Mouse (Mus musculus): ENCODE measurements at regions not wholly inside any gene's neighbourhood (a gene's known extent, or its start where the extent isn't known, plus 50 kb on each side); places are given as distances from the start of the nearest gene placed in this dataset.

DNA sequence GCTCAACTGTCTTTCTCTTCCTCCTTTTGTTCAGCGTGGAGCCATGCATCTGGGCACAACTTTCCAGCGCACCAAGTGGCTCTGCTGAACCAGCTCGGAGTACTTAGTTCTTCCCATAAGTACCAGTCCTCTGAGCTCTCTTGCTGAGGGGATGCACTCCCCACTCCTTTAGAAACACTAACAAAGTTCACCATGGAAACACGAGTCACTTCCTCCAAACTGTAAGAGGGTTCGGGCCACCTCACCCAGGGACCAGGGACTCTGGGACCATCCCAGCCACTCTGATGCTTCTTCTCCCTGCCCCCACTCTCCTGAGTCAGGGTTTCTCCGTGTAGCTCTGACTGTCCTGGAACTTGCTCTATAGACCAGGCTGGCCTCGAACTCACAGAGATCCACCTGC, 107.0 kb upstream of the 1700021F07Rik start:
- 73% methylated on average over 7 of the region's 7 CpGs for WGBS
- H3K36me3 ChIP-seq (ENCODE audit: control insufficient read depth, insufficient read depth, low read length) = no peaks in the 10 kb centered on the region
- DNase-seq (ENCODE audit: low spot score) = no peak
- no peaks in the 10 kb centered on the region for H3K27me3 ChIP-seq (replicated peaks; ENCODE audit: control insufficient read depth, insufficient read depth, low read length)
- H3K4me1 ChIP-seq (replicated peaks; ENCODE audit: control insufficient read depth, insufficient read depth, low read length) = no peaks in the 10 kb centered on the region
- no peak for ATAC-seq (replicated peaks; ENCODE audit: low FRiP score)
- no peaks in the 10 kb centered on the region for H3K9me3 ChIP-seq (ENCODE audit: control insufficient read depth, low read length)
- no peak overlapping the region for H3K4me2 ChIP-seq
- H3K27ac ChIP-seq (ENCODE audit: low read depth, low read length) = no peak overlapping the region
- H3K9ac ChIP-seq (ENCODE audit: low read depth, low read length) = no peak overlapping the region
- no peak overlapping the region for H3K4me3 ChIP-seq (ENCODE audit: low read depth, low read length)

DNA sequence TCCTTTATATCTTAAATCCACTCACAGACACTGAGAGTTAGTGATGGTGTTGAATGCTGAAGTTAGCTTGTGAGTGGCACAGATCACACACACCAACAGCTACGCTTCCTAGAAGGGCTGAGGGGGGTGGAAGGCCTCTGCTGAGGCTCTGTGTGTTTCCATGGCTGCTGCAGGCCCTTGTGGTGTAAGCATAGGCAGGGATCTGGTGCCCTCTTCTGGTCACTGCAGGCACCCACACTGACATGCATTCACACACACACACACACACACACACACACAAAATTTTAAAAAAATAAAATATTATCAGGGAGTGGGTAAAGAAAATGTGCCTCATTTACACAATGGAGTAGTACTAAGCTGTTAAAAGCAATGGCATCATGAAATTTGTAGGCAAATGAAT, 105.5 kb upstream of the 1700021F07Rik start:
- Histone ChIP-seq H3K27ac (ENCODE audit: low read depth, low read length) (no peak overlapping the region), H3K36me3 (ENCODE audit: control insufficient read depth, insufficient read depth, low read length) (no peaks in the 10 kb centered on the region), H3K4me1 (replicated peaks; ENCODE audit: control insufficient read depth, insufficient read depth, low read length) (no peaks in the 10 kb centered on the region), H3K9me3 (ENCODE audit: control insufficient read depth, low read length) (no peaks in the 10 kb centered on the region), H3K27me3 (replicated peaks; ENCODE audit: control insufficient read depth, insufficient read depth, low read length) (no peaks in the 10 kb centered on the region), H3K9ac (ENCODE audit: low read depth, low read length) (no peak overlapping the region), H3K4me3 (ENCODE audit: low read depth, low read length) (no peak overlapping the region), H3K4me2 (no peak overlapping the region)
- no peak for DNase-seq (ENCODE audit: low spot score)
- no peak for ATAC-seq (replicated peaks; ENCODE audit: low FRiP score)
- WGBS = 57% methylated on average over 1 of the region's 1 CpGs

DNA sequence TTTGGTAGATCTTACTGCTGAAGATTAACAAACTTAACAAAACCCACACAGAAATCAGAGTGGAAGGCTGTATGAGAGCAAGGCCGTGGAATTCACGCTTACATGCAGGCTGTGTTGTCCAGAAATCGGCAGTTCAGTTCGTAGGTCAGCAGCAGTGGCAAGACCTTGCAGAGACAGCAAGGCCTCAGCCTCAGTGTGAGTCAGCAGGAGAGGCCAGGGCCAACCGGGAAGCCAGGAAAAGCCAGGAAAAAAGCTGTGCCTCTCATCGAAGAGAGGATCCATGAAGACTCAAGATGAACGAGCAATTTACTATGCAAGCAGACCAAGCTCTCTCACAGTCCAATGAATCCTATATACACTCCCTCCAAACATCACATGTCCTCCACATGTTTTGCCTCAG, 103.4 kb upstream of the 1700021F07Rik start:
- H3K27me3 ChIP-seq (replicated peaks; ENCODE audit: control insufficient read depth, insufficient read depth, low read length) = no peaks in the 10 kb centered on the region
- H3K27ac ChIP-seq (ENCODE audit: low read depth, low read length) = no peak overlapping the region
- H3K9me3 ChIP-seq (ENCODE audit: control insufficient read depth, low read length) = no peaks in the 10 kb centered on the region
- no peak overlapping the region for H3K4me3 ChIP-seq (ENCODE audit: low read depth, low read length)
- H3K36me3 ChIP-seq (ENCODE audit: control insufficient read depth, insufficient read depth, low read length) = no peaks in the 10 kb centered on the region
- 88% methylated on average over 7 of the region's 7 CpGs for WGBS
- ATAC-seq (replicated peaks; ENCODE audit: low FRiP score) (no peak), DNase-seq (ENCODE audit: low spot score) (no peak)
- H3K4me2 ChIP-seq = no peak overlapping the region
- H3K4me1 ChIP-seq (replicated peaks; ENCODE audit: control insufficient read depth, insufficient read depth, low read length) = no peaks in the 10 kb centered on the region
- H3K9ac ChIP-seq (ENCODE audit: low read depth, low read length) = no peak overlapping the region

DNA sequence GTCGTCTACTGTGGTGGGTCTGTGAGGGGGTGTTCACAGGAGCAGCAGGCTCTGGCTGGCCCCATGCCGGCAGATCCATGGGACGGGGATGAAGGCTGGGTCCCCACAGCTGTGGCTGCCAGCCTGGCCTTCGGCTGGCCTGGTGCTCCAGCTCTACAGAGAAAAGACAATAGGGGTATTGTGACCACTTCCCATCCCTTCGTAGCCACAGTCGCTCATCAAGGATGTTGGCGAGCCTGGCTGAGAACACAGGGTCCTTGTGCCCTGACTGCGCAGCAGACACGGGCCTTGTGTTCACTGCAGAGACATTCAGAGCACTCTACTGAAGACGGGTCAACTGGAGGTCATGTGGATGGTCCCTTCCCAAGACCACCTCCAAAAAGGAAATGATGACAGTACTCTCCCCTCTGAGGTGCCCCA, 102.4 kb upstream of the 1700021F07Rik start:
- no peaks in the 10 kb centered on the region for H3K9me3 ChIP-seq (ENCODE audit: control insufficient read depth, low read length)
- H3K27ac ChIP-seq (ENCODE audit: low read depth, low read length) = no peak overlapping the region
- DNase-seq (ENCODE audit: low spot score) (no peak), ATAC-seq (replicated peaks; ENCODE audit: low FRiP score) (no peak)
- no peak overlapping the region for H3K4me3 ChIP-seq (ENCODE audit: low read depth, low read length)
- H3K4me1 ChIP-seq (replicated peaks; ENCODE audit: control insufficient read depth, insufficient read depth, low read length) = no peaks in the 10 kb centered on the region
- H3K27me3 ChIP-seq (replicated peaks; ENCODE audit: control insufficient read depth, insufficient read depth, low read length) = no peaks in the 10 kb centered on the region
- no peak overlapping the region for H3K9ac ChIP-seq (ENCODE audit: low read depth, low read length)
- H3K36me3 ChIP-seq (ENCODE audit: control insufficient read depth, insufficient read depth, low read length) = no peaks in the 10 kb centered on the region
- 78% methylated on average over 10 of the region's 10 CpGs for WGBS
- H3K4me2 ChIP-seq = no peak overlapping the region

DNA sequence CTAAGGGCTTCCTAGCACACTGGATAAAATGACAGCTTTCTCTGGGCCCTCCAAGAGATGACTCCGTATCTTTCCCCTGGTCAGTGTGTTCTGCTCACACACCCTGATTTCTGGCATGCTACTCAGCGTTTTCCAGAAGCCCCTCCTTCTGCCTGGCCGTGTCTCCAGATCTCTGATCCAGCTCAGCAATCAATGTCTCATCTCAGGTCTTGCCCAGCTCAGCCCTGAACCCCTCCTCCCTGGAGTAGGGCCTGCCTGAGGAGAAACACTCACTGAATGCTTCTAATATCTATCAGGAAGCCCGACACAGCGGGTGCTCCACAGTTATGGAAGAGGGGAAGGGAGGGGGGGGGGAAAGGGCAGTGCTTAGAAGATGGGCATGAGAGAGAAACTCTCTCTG, 101.9 kb upstream of the 1700021F07Rik start:
- WGBS = 60% methylated on average over 5 of the region's 5 CpGs
- no peak overlapping the region for H3K27ac ChIP-seq (ENCODE audit: low read depth, low read length)
- ATAC-seq (replicated peaks; ENCODE audit: low FRiP score) = no peak
- no peak overlapping the region for H3K4me3 ChIP-seq (ENCODE audit: low read depth, low read length)
- H3K9me3 ChIP-seq (ENCODE audit: control insufficient read depth, low read length) = no peaks in the 10 kb centered on the region
- DNase-seq (ENCODE audit: low spot score) = no peak
- no peak overlapping the region for H3K9ac ChIP-seq (ENCODE audit: low read depth, low read length)
- no peaks in the 10 kb centered on the region for H3K36me3 ChIP-seq (ENCODE audit: control insufficient read depth, insufficient read depth, low read length)
- no peak overlapping the region for H3K4me2 ChIP-seq
- no peaks in the 10 kb centered on the region for H3K27me3 ChIP-seq (replicated peaks; ENCODE audit: control insufficient read depth, insufficient read depth, low read length)
- no peaks in the 10 kb centered on the region for H3K4me1 ChIP-seq (replicated peaks; ENCODE audit: control insufficient read depth, insufficient read depth, low read length)

DNA sequence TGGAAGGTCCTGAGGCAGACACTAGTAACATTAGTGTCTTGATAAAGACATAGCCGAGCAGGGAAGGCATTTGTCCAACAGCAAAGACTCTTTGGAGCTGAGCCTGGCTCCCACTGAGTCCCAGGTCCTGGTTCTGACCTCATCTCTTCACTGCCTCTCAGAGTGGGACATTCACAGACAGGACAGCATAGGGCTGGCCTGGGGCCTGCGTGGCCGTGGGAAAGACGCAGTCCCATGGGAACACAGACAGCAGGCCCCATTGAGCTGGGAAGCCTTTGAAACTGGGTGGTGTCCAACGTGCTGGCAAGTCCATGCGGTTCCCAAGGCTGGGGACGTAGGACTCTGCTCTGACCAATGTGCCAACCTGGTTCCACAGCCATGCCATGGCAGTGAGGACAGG, 97.5 kb upstream of the 1700021F07Rik start:
- no peak overlapping the region for H3K9ac ChIP-seq (ENCODE audit: low read depth, low read length)
- WGBS = 85% methylated on average over 7 of the region's 7 CpGs
- H3K36me3 ChIP-seq (ENCODE audit: control insufficient read depth, insufficient read depth, low read length) = no peaks in the 10 kb centered on the region
- H3K4me3 ChIP-seq (ENCODE audit: low read depth, low read length) = no peak overlapping the region
- no peak overlapping the region for H3K27ac ChIP-seq (ENCODE audit: low read depth, low read length)
- no peaks in the 10 kb centered on the region for H3K27me3 ChIP-seq (replicated peaks; ENCODE audit: control insufficient read depth, insufficient read depth, low read length)
- no peak for DNase-seq (ENCODE audit: low spot score)
- ATAC-seq (replicated peaks; ENCODE audit: low FRiP score) = no peak
- no peak overlapping the region for H3K4me2 ChIP-seq
- H3K9me3 ChIP-seq (ENCODE audit: control insufficient read depth, low read length) = no peaks in the 10 kb centered on the region
- H3K4me1 ChIP-seq (replicated peaks; ENCODE audit: control insufficient read depth, insufficient read depth, low read length) = peaks cover 3% of the 10 kb centered on the region; the same call in 1 of the 2 replicates

DNA sequence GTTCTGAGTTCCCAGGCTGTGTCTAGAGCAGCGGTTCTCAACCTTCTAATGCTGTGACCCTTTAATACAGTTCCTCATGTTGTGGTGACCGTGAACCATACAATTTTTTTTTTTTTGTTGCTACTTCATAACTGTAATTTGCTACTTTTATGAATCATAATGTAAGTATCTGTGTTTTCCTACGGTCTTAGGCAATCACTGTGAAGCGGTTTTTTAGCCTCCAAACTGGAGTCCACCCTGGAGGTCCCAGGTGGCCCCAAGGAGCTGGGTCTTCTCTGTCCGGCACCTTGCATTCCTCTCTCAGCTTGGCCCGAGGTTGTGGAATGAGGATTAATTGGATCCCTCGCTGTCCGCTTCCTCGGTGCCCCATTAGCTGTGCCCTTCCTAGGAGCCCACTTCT, 96.6 kb upstream of the 1700021F07Rik start:
- Histone ChIP-seq H3K4me2 (no peak overlapping the region), H3K27me3 (replicated peaks; ENCODE audit: control insufficient read depth, insufficient read depth, low read length) (no peaks in the 10 kb centered on the region), H3K4me3 (ENCODE audit: low read depth, low read length) (no peak overlapping the region), H3K36me3 (ENCODE audit: control insufficient read depth, insufficient read depth, low read length) (no peaks in the 10 kb centered on the region), H3K9me3 (ENCODE audit: control insufficient read depth, low read length) (no peaks in the 10 kb centered on the region), H3K9ac (ENCODE audit: low read depth, low read length) (no peak overlapping the region), H3K27ac (ENCODE audit: low read depth, low read length) (no peak overlapping the region), H3K4me1 (replicated peaks; ENCODE audit: control insufficient read depth, insufficient read depth, low read length) (peaks cover 3% of the 10 kb centered on the region; the same call in 1 of the 2 replicates)
- ATAC-seq (replicated peaks; ENCODE audit: low FRiP score) (no peak), DNase-seq (ENCODE audit: low spot score) (no peak)
- 77% methylated on average over 9 of the region's 9 CpGs for WGBS

DNA sequence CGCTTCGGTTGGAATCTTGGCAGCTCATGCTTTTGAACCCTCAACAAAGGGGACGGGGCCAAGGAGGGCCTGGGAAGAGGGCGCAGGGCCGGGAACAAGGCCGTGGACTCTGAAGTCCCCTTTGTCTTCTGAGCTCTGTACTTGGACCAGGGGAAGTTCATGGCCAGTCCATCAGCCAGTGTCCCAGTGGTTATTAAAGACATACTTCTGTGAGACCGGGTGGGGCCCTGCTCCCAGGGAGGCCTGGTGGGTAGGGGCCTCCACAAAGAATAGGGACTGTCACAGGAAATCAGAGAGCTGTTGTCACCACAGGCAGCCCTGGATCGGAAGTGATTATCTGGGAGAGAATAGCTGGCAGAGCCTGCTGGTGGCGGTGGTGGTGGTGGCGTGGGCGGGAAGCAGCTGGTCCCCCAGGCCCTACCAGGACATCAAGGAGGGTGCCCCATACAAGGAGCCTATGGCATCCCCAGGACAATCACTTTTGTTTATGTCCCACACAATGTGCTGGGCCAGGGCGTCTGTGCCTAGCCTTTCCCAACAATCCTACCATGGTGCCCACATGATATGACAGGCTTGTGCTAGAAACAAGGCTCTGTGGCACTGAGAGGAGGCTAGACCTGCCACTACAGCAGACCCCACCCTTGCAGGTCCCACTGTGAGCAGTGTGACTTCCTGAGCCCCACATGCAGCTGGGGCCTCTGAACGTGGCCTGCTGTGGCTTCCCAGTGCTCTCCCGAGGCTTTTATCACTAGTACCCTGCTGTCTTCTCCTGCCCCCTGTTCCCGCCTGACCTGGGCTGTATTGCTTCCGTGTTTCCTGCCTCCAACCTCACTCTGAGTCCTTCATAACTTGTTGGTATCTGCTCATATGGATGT, 96.0 kb upstream of the 1700021F07Rik start:
- peak; percentile 67 for ATAC-seq (replicated peaks; ENCODE audit: low FRiP score)

DNA sequence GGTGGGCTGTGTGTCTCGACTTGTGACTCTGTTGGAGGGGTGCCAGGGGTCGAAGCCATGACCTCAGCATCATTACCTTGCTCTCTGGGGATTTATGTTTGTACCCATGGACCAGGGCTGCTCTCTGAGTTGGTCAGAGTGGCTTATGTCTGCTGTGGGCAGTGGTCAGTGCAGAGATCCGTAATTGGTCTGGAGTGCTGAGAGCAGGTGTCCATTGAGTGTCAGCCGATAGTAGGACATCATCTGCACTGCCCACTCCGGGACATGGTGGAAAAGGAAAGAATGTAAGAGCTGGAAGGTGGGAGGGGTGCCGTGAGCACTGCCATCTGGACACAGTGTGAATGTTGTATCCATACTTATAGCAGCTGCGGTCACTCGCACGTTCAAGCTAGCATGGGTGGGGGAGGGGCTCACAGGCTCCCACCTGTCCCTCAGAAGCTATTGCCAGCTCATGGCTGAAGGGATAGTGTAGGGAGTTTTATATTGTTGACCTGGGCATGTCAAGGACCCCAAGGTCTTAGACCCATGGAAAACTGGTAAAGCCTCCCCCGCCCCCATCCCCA, 94.4 kb upstream of the 1700021F07Rik start:
- Histone ChIP-seq H3K27me3 (replicated peaks; ENCODE audit: control insufficient read depth, insufficient read depth, low read length) (no peaks in the 10 kb centered on the region), H3K4me1 (replicated peaks; ENCODE audit: control insufficient read depth, insufficient read depth, low read length) (peaks cover 3% of the 10 kb centered on the region; the same call in 1 of the 2 replicates), H3K9me3 (ENCODE audit: control insufficient read depth, low read length) (no peaks in the 10 kb centered on the region), H3K36me3 (ENCODE audit: control insufficient read depth, insufficient read depth, low read length) (no peaks in the 10 kb centered on the region), H3K4me2 (no peak overlapping the region), H3K27ac (ENCODE audit: low read depth, low read length) (no peak overlapping the region), H3K9ac (ENCODE audit: low read depth, low read length) (no peak overlapping the region), H3K4me3 (ENCODE audit: low read depth, low read length) (no peak overlapping the region)
- WGBS = 81% methylated on average over 10 of the region's 10 CpGs
- DNase-seq (ENCODE audit: low spot score) = no peak
- ATAC-seq (replicated peaks; ENCODE audit: low FRiP score) = no peak

More for the DNA sequence above, 96.0 kb upstream of the 1700021F07Rik start:
- Histone ChIP-seq H3K27ac (ENCODE audit: low read depth, low read length) (no peak overlapping the region), H3K9ac (ENCODE audit: low read depth, low read length) (no peak overlapping the region), H3K36me3 (ENCODE audit: control insufficient read depth, insufficient read depth, low read length) (no peaks in the 10 kb centered on the region), H3K9me3 (ENCODE audit: control insufficient read depth, low read length) (no peaks in the 10 kb centered on the region), H3K4me2 (no peak overlapping the region), H3K4me3 (ENCODE audit: low read depth, low read length) (no peak overlapping the region), H3K4me1 (replicated peaks; ENCODE audit: control insufficient read depth, insufficient read depth, low read length) (peaks cover 3% of the 10 kb centered on the region; the same call in 1 of the 2 replicates), H3K27me3 (replicated peaks; ENCODE audit: control insufficient read depth, insufficient read depth, low read length) (no peaks in the 10 kb centered on the region)
- DNase-seq (ENCODE audit: low spot score) = no peak
- WGBS = 59% methylated on average over 16 of the region's 16 CpGs
